Mouse (Mus musculus): ENCODE results near the gene Baz1a. TPM values are rescaled to one million over a fixed set of nuclear protein-coding genes. Genes with fewer than 3 reads are reported as not detected.
"Not testable (repeated sequence)": the region's sequence is repeated elsewhere in the genome, so short reads cannot be mapped to it uniquely, and the experiment has no call there.

The Baz1a gene
- total and polyA plus RNA-seq, 2 experiments from 2014 or later = 4.3 to 5.5 TPM

DNA sequence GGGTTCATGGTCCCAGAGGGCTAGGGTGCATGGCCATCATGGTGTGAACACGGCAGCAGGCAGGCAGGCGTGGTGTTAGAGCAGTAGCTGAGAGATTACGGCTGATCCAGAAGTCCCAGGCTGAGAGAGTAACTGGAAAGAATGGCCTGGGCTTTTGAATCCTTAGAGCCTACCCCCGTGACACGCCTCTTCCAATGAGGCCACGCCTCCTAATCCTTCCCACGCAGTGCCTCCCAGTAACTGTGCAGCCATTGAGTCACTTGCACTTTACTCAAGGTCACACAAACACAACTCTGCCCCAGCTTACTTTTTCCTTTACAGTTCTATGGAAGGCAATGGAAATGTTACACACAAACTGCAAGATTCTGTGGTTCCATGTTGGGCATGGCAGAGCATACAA, 8.1 kb downstream of the Baz1a start:
- WGBS = 91% methylated on average over 7 of the region's 7 CpGs

DNA sequence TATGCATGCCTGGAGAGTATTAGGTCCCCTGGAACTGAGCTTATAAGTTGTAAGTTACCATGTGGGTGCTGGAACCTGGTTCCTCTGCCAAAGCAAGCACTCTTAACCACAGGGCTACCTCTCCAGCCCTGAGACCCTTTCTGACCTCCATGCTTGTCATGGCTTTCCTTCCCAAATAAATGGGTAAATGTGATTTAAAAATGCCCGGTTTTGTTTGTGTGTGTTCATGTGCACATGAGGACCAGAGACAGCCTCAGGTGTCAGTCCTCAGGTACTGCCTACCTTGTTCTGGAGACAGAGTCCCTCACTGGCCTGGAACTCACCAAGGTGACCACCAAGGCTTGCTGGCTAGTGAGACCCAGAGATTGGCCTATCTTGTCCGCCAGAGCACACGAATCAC, 9.8 kb downstream of the Baz1a start:
- Histone ChIP-seq H3K27me3 (ENCODE audit: insufficient read depth, low read length) (no peaks in the 10 kb centered on the region), H3K9ac (no peak overlapping the region), H3K9me3 (ENCODE audit: low read length) (no peaks in the 10 kb centered on the region), H3K27ac (ENCODE audit: low read depth, low read length) (no peak overlapping the region), H3K4me1 (ENCODE audit: insufficient read depth) (no peaks in the 10 kb centered on the region), H3K4me3 (ENCODE audit: low read depth, low read length) (no peak overlapping the region), H3K36me3 (ENCODE audit: insufficient read depth) (no peaks in the 10 kb centered on the region), H3K4me2 (ENCODE audit: low read depth) (no peak overlapping the region)
- no peak for DNase-seq
- TF ChIP-seq CTCF (IDR thresholded peaks at IDR 0.05; ENCODE audit: low read depth) = no peak
- 92% methylated on average over 3 of the region's 3 CpGs for WGBS
- no peak for ATAC-seq

More for the DNA sequence above, 8.1 kb downstream of the Baz1a start:
- Histone ChIP-seq H3K9ac (no peak overlapping the region), H3K4me3 (ENCODE audit: low read depth, low read length) (no peak overlapping the region), H3K36me3 (ENCODE audit: insufficient read depth) (no peaks in the 10 kb centered on the region), H3K27me3 (ENCODE audit: insufficient read depth, low read length) (no peaks in the 10 kb centered on the region), H3K9me3 (ENCODE audit: low read length) (no peaks in the 10 kb centered on the region), H3K27ac (ENCODE audit: low read depth, low read length) (no peak overlapping the region), H3K4me2 (ENCODE audit: low read depth) (no peak overlapping the region), H3K4me1 (ENCODE audit: insufficient read depth) (no peaks in the 10 kb centered on the region)
- TF ChIP-seq CTCF (IDR thresholded peaks at IDR 0.05; ENCODE audit: low read depth) = no peak
- no peak for DNase-seq
- no peak for ATAC-seq

DNA sequence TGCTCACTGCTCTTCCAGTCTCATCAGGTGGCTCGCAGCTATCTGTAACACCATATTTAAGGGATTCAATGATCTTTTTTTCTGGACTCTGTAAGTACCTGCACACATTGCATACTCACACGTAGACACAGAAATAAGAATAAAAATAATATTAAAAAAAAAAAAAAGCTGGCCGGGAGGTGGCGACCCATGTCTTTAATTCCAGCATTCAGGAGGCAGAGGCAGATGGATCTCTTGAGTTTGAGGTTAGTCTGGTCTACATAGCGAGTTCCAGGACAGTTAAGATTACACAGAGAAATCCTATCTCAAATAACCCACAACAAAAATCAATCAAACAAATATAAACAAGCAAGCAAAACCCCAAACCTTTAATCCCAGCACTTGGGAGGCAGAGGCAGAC, 10.3 kb downstream of the Baz1a start:
- H3K27me3 ChIP-seq (ENCODE audit: insufficient read depth, low read length) = no peaks in the 10 kb centered on the region
- 92% methylated on average over 5 of the region's 5 CpGs for WGBS
- no peak overlapping the region for H3K4me3 ChIP-seq (ENCODE audit: low read depth, low read length)
- H3K4me1 ChIP-seq (ENCODE audit: insufficient read depth) = no peaks in the 10 kb centered on the region
- no peak overlapping the region for H3K9ac ChIP-seq
- DNase-seq (no peak), ATAC-seq (no peak)
- no peaks in the 10 kb centered on the region for H3K9me3 ChIP-seq (ENCODE audit: low read length)
- no peak overlapping the region for H3K27ac ChIP-seq (ENCODE audit: low read depth, low read length)
- no peaks in the 10 kb centered on the region for H3K36me3 ChIP-seq (ENCODE audit: insufficient read depth)
- no peak for TF ChIP-seq CTCF (IDR thresholded peaks at IDR 0.05; ENCODE audit: low read depth)
- H3K4me2 ChIP-seq (ENCODE audit: low read depth) = no peak overlapping the region

DNA sequence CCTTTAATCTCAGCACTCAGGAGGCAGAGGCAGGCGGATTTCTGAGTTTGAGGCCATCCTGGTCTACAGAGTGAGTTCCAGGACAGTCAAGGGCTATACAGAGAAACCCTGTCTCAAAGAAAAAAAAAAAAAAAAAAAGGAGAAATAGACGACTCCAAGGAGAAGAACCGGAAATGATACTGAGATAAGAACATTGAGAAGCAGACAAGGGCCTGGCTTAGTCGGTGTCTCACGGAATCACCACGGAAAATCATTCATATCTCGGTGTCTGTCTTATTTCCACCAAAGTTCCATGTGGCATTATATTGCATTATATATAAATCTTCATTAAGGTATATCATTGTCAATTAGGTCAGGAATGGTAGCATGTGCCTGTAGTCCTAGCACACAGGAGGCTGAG, 11.6 kb downstream of the Baz1a start:
- H3K9me3 ChIP-seq (ENCODE audit: low read length); H3K9ac ChIP-seq; H3K27me3 ChIP-seq (ENCODE audit: insufficient read depth, low read length); H3K4me1 ChIP-seq (ENCODE audit: insufficient read depth); DNase-seq; H3K27ac ChIP-seq (ENCODE audit: low read depth, low read length); H3K4me3 ChIP-seq (ENCODE audit: low read depth, low read length); H3K4me2 ChIP-seq (ENCODE audit: low read depth); H3K36me3 ChIP-seq (ENCODE audit: insufficient read depth); ATAC-seq: not testable (repeated sequence)
- WGBS = 95% methylated on average over 7 of the region's 7 CpGs

DNA sequence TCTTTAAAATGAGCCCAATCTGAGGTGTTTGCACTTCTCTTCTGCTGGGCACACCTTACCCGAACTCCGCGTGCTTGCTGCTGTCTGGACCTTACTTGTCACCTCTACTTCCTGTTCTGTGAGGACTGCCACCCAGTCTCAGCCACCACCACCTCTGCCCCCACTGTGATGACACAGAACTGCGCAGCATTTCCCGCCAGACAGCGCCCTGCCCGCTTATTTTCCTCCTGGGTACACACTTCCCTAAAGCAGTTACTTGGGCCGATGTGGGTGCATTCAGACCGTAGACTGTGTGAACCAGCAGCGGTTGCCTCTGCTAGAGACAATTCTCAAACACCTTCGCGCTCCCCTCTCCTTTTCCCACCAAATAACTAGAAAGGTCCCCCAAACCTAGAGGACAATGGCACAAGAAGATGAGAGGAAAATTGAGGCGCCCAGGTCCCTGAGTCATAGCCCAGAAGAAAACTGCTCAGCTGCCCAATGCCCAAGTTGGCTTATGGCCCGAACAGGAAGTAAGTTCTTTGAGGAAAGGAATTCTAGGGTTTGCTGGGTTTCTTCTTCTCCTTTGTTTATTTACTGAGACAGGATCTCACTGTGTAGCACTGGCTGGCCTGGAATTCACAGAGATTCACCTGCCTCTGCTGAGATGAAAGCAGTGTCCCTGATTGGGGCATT, 15.0 kb downstream of the Baz1a start:
- H3K36me3 ChIP-seq (ENCODE audit: insufficient read depth) = no peaks in the 10 kb centered on the region
- no peaks in the 10 kb centered on the region for H3K4me1 ChIP-seq (ENCODE audit: insufficient read depth)
- H3K4me2 ChIP-seq (ENCODE audit: low read depth) = no peak overlapping the region
- H3K27me3 ChIP-seq (ENCODE audit: insufficient read depth, low read length) = no peaks in the 10 kb centered on the region
- H3K4me3 ChIP-seq (ENCODE audit: low read depth, low read length) = no peak overlapping the region
- TF ChIP-seq CTCF (IDR thresholded peaks at IDR 0.05; ENCODE audit: low read depth) = no peak
- no peaks in the 10 kb centered on the region for H3K9me3 ChIP-seq (ENCODE audit: low read length)
- 85% methylated on average over 14 of the region's 14 CpGs for WGBS
- H3K9ac ChIP-seq = no peak overlapping the region
- DNase-seq (no peak), ATAC-seq (no peak)
- no peak overlapping the region for H3K27ac ChIP-seq (ENCODE audit: low read depth, low read length)

DNA sequence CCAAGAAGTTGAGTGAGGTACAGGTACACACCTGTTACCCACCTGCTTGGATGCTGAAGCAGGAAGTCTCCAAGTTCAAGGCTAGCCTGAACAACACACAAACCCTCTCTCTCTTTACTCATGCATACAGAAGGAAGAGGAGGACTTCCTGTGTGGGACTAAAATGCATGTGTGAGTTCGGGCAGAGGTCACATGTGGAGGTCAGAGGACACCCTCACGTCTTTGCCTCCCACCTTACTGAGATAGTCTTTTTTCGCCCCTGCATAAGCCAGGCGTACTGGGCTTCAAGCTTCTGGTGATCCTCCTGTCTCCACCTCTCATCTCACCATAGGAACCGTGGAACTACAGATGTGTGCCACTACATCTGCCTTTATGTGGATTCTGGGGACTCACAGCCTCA, 15.7 kb downstream of the Baz1a start:
- Histone ChIP-seq H3K4me3 (ENCODE audit: low read depth, low read length) (no peak overlapping the region), H3K27me3 (ENCODE audit: insufficient read depth, low read length) (no peaks in the 10 kb centered on the region), H3K9ac (no peak overlapping the region), H3K4me1 (ENCODE audit: insufficient read depth) (no peaks in the 10 kb centered on the region), H3K4me2 (ENCODE audit: low read depth) (no peak overlapping the region), H3K27ac (ENCODE audit: low read depth, low read length) (no peak overlapping the region), H3K36me3 (ENCODE audit: insufficient read depth) (no peaks in the 10 kb centered on the region), H3K9me3 (ENCODE audit: low read length) (no peaks in the 10 kb centered on the region)
- no peak for TF ChIP-seq CTCF (IDR thresholded peaks at IDR 0.05; ENCODE audit: low read depth)
- WGBS = 91% methylated on average over 5 of the region's 5 CpGs
- no peak for DNase-seq
- no peak for ATAC-seq

DNA sequence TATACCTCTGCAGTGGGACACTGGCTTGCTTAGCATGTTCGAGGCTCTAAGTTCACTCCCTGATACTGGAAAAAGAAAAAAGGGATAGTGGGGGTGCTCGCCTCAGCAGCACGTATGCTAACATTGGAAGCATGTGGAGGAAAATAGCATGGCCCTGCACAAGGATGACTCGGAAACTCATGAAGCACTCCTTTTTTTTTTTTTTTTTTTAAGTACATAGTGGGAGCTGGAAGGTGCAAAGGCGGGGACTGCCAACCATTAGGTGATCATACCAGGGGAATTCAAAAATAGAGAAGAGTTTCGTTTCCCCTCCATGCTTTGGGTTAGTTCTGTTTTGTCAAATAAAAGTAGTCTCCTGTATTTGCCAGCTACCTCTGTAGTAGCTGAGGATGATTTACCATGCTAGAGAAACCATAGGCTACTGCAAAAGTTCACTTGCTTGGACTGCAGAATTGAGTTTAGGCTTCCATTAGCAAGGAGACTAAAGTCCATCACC, 17.1 kb downstream of the Baz1a start:
- 89% methylated on average over 6 of the region's 6 CpGs for WGBS
- no peaks in the 10 kb centered on the region for H3K4me1 ChIP-seq (ENCODE audit: insufficient read depth)
- no peak overlapping the region for H3K9ac ChIP-seq
- no peak for ATAC-seq
- TF ChIP-seq CTCF (IDR thresholded peaks at IDR 0.05; ENCODE audit: low read depth) = no peak
- H3K4me3 ChIP-seq (ENCODE audit: low read depth, low read length) = no peak overlapping the region
- DNase-seq = no peak
- H3K9me3 ChIP-seq (ENCODE audit: low read length) = no peaks in the 10 kb centered on the region
- H3K27ac ChIP-seq (ENCODE audit: low read depth, low read length) = no peak overlapping the region
- no peaks in the 10 kb centered on the region for H3K27me3 ChIP-seq (ENCODE audit: insufficient read depth, low read length)
- H3K4me2 ChIP-seq (ENCODE audit: low read depth) = no peak overlapping the region
- H3K36me3 ChIP-seq (ENCODE audit: insufficient read depth) = no peaks in the 10 kb centered on the region
